Mouse (Mus musculus) small intestine, adult 2 months (tissue): Measurements from ENCODE around the gene Lrrc52.

Experiments used
- CTCF ChIP-seq: fragments of 200-500 bp; IDR thresholded peaks from 2 replicates; pipeline ENCODE4 v1.5.1; 2012; ENCODE audit warnings: low read depth, mild to moderate bottlenecking, control low read depth, inconsistent platforms, low read length, moderate library complexity, mixed read lengths; ENCODE audit not compliant: insufficient replicate concordance, insufficient read length; ENCODE audit errors: extremely low read depth
- POLR2A ChIP-seq: fragments of 200-500 bp; IDR thresholded peaks from 2 replicates; pipeline ENCODE4 v1.6.1; 2012; ENCODE audit warnings: low read depth, mild to moderate bottlenecking, control low read depth, inconsistent platforms, low read length, moderate library complexity

DNA sequence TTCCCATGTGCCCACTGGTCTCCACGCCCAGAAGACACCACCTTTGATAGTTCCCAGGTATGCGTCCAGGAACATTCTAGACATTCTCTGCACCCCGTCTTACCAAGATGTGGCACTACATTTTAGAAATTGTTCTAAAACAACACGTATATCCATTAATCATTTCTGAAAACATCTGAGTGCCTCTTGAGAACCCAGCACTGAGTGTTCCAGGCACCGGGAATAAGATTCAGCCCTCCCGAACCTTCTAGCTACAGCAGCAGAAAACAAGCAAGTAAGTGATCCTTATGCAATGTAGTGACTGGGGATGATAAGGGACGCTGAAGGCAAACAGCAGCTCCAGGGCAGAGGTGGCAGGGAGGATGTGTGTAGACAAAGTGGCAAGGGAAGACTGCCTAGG is 24.9 kb upstream of the Lrrc52 start:
- TF ChIP-seq CTCF (no peak), POLR2A (no peak)
